Mouse (Mus musculus): ENCODE measurements around the gene Spata21. TPM values are rescaled to one million over a fixed set of nuclear protein-coding genes. Genes with fewer than 3 reads are reported as not detected.

Gene Spata21
- 0.09 and 0.46 TPM in 2 replicates for polyA plus RNA-seq (2015; fragmentation: Nextera tagmentation; extraction: Ambion mirVana)

DNA sequence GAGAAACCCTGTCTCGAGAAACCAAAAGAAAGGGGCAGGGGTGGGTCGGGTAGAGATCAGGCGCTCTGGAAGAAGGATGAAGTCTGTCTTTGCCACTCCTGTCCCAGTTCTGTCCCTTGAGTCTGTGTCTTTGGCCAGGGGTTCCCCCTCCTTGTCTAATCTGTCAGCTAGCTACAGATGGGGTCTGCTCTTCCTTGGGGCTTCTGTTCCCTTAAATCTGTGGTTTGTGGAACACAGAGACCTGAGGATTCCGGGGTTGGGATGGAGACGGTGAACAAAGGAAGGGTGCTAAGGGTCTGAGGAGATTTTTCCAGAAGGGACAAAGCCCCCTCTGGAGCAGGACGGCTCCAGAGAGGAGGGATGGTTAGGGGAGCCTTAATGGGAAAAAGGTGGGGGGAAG, at the start of gene Spata21:
Gene Spata21 (plus strand): TSS at position 301 of the 400 bp plus-strand sequence.
- Histone ChIP-seq H3K4me2 (ENCODE audit: low read length) (no peak within 1 kb of the TSS), H3K4me3 (replicated peaks; ENCODE audit: low read length) (no peak within 1 kb of the TSS), H3K36me3 (ENCODE audit: control insufficient read depth, insufficient read depth) (no peaks in the 10 kb centered on the region), H3K27me3 (replicated peaks; ENCODE audit: control insufficient read depth, insufficient read depth, low read length) (no peaks in the 10 kb centered on the region), H3K4me1 (replicated peaks; ENCODE audit: control insufficient read depth, insufficient read depth, low read length) (no peaks in the 10 kb centered on the region), H3K9ac (replicated peaks; ENCODE audit: low read depth, low read length) (no peak within 1 kb of the TSS), H3K27ac (ENCODE audit: low read length) (no peak within 1 kb of the TSS), H3K9me3 (ENCODE audit: control insufficient read depth, low read length) (no peaks in the 10 kb centered on the region)
- ATAC-seq = no peak
- 76% methylated on average over 6 of the region's 6 CpGs for WGBS

DNA sequence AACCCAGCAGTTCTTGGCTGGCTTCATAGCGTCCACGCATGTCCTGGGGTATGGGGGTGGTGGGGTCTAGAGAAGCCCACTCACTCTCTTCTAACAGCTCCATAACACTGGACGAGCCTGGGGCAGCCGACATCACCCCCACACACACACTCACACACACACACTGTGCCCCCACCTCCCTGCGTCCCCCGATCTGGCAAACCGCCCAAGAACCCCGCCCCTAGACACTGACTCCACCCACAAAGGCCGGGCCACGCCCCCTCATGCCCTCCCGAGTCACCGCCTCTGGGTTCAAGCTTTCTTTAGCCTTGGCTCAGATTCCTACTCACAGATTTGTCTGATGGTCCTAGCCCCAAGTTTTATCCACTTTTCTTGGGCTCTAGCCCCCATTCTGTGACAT, 47.0 kb upstream of the Spata21 start:
- Histone ChIP-seq H3K36me3 (ENCODE audit: control insufficient read depth, insufficient read depth) (no peaks in the 10 kb centered on the region; the same call in 1 of the 2 replicates), H3K4me3 (replicated peaks; ENCODE audit: low read length) (no peak overlapping the region), H3K27ac (ENCODE audit: low read length) (no peak overlapping the region), H3K4me1 (replicated peaks; ENCODE audit: control insufficient read depth, insufficient read depth, low read length) (0 out of 2 replicates have a peak, but pooled peaks cover 3% of the 10 kb centered on the region), H3K9me3 (ENCODE audit: control insufficient read depth, low read length) (no peaks in the 10 kb centered on the region), H3K4me2 (ENCODE audit: low read length) (no peak overlapping the region), H3K9ac (replicated peaks; ENCODE audit: low read depth, low read length) (no peak overlapping the region), H3K27me3 (replicated peaks; ENCODE audit: control insufficient read depth, insufficient read depth, low read length) (no peaks in the 10 kb centered on the region)
- WGBS = 53% methylated on average over 12 of the region's 12 CpGs
- ATAC-seq = no peak

DNA sequence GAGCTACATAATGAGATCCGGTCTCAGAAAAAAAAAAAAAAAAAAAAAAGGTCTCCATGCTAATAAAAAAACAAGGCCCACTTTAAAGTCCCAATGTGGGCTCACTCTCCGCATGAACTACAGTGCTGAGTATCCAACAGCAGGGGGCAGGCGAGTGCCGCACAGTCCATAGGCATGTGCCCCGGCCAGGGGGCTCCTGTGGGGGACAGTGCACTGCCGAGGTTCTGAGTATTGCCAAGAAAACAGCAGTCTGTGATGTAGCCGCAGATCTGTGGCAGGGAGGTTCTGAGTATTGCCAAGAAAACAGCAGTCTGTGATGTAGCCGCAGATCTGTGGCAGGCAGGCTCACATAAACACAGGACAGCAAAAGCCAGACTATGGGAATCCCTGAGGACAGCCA, 43.3 kb upstream of the Spata21 start:
- H3K9me3 ChIP-seq (ENCODE audit: control insufficient read depth, low read length) = no peaks in the 10 kb centered on the region
- H3K4me1 ChIP-seq (replicated peaks; ENCODE audit: control insufficient read depth, insufficient read depth, low read length) = peaks cover 18% of the 10 kb centered on the region
- H3K27ac ChIP-seq (ENCODE audit: low read length) = no peak overlapping the region
- peak; percentile 48; the same call in 1 of the 2 replicates for ATAC-seq
- WGBS = 10% methylated on average over 8 of the region's 8 CpGs
- H3K9ac ChIP-seq (replicated peaks; ENCODE audit: low read depth, low read length) = no peak overlapping the region
- H3K4me2 ChIP-seq (ENCODE audit: low read length) = no peak overlapping the region
- H3K36me3 ChIP-seq (ENCODE audit: control insufficient read depth, insufficient read depth) = no peaks in the 10 kb centered on the region
- no peak overlapping the region for H3K4me3 ChIP-seq (replicated peaks; ENCODE audit: low read length)
- H3K27me3 ChIP-seq (replicated peaks; ENCODE audit: control insufficient read depth, insufficient read depth, low read length) = no peaks in the 10 kb centered on the region

DNA sequence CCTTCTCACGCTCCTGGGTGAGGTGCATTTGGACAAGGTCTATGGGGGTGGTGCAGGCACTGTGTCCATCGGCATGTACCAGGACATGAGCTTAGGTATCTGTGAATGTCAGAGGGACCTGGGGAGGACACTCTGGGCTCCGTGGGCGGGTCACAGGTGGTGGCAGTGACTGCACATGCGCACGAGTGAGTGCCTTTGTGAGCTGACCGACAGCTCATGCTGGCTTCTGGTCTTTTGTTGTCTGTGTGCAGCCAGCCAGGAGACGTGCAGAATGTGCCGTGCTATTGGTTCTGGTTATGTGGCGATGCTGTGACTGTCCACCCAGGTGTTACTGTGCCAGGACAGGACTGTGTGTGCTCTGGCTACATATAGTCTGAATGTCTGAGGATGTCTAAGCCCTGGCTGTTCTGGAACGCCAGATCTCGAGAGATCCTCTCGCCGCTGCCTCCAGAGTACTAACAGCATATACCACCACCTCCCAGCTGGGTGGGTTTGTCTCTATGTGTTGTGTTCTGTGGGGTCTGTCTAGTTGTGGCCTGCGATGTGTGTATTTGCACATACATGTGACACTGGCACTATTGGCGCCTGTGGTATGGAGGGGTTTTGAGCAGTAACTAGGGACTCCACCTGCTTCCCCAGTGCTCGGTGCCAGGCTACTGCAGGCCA, 39.2 kb upstream of the Spata21 start:
- H3K9me3 ChIP-seq (ENCODE audit: control insufficient read depth, low read length) = no peaks in the 10 kb centered on the region
- 16% methylated on average over 17 of the region's 17 CpGs for WGBS
- H3K4me3 ChIP-seq (replicated peaks; ENCODE audit: low read length) = no peak overlapping the region
- H3K4me1 ChIP-seq (replicated peaks; ENCODE audit: control insufficient read depth, insufficient read depth, low read length) = peaks cover 50% of the 10 kb centered on the region
- peak overlapping the region; percentile 34 for H3K4me2 ChIP-seq (ENCODE audit: low read length)
- ATAC-seq = peak; percentile 9
- peak overlapping the region; percentile 48 for H3K9ac ChIP-seq (replicated peaks; ENCODE audit: low read depth, low read length)
- H3K27me3 ChIP-seq (replicated peaks; ENCODE audit: control insufficient read depth, insufficient read depth, low read length) = no peaks in the 10 kb centered on the region
- H3K36me3 ChIP-seq (ENCODE audit: control insufficient read depth, insufficient read depth) = no peaks in the 10 kb centered on the region
- H3K27ac ChIP-seq (ENCODE audit: low read length) = peak overlapping the region; percentile 92

DNA sequence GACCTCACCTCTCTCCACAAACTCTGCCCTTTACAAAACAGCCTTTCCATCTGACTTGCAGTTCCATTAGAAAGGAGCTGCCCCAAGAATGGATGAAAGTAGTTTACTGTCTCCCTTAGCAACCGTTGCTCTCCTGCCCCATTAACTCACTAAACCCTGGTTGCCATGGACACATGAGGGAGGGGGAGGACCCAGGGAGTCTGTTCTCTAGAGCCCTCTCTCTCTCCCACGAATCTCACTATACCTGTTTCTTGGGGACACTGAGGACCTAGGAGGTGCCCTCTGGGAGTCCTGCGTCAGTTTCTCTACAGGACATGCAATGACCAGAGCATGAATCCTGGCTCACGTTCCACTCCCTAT, 38.7 kb upstream of the Spata21 start:
- Histone ChIP-seq H3K36me3 (ENCODE audit: control insufficient read depth, insufficient read depth) (no peaks in the 10 kb centered on the region), H3K4me1 (replicated peaks; ENCODE audit: control insufficient read depth, insufficient read depth, low read length) (peaks cover 54% of the 10 kb centered on the region), H3K9me3 (ENCODE audit: control insufficient read depth, low read length) (no peaks in the 10 kb centered on the region), H3K4me3 (replicated peaks; ENCODE audit: low read length) (no peak overlapping the region), H3K27ac (ENCODE audit: low read length) (peak overlapping the region; percentile 92), H3K4me2 (ENCODE audit: low read length) (peak overlapping the region; percentile 34), H3K27me3 (replicated peaks; ENCODE audit: control insufficient read depth, insufficient read depth, low read length) (no peaks in the 10 kb centered on the region), H3K9ac (replicated peaks; ENCODE audit: low read depth, low read length) (peak overlapping the region; percentile 48)
- peak; percentile 74 for ATAC-seq
- 8% methylated on average over 4 of the region's 4 CpGs for WGBS

DNA sequence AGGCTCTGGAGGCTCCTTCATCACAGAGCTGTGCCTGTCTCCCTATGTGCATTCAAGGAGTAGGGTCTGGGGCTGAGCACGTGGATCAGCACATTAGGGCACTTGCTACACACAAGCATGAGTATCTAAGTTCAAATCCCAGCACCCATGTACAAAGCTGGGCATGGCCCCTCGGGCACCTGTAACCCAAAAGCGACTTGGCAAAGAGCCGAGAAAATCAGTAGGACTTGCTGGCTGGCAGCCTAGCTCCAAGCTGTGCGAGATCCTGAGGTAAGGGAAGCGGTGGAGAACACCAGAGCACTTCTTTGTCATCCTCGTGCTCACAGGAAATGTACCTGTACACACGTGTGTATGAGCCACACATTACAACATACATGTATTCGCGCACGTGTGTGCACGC, 35.7 kb upstream of the Spata21 start:
- H3K9ac ChIP-seq (replicated peaks; ENCODE audit: low read depth, low read length) = no peak overlapping the region
- WGBS = 50% methylated on average over 12 of the region's 12 CpGs
- peak overlapping the region; percentile 56; the same call in 1 of the 2 replicates for H3K27ac ChIP-seq (ENCODE audit: low read length)
- H3K4me3 ChIP-seq (replicated peaks; ENCODE audit: low read length) = no peak overlapping the region
- no peaks in the 10 kb centered on the region for H3K9me3 ChIP-seq (ENCODE audit: control insufficient read depth, low read length)
- H3K36me3 ChIP-seq (ENCODE audit: control insufficient read depth, insufficient read depth) = no peaks in the 10 kb centered on the region
- H3K27me3 ChIP-seq (replicated peaks; ENCODE audit: control insufficient read depth, insufficient read depth, low read length) = no peaks in the 10 kb centered on the region
- no peak for ATAC-seq
- peaks cover 51% of the 10 kb centered on the region for H3K4me1 ChIP-seq (replicated peaks; ENCODE audit: control insufficient read depth, insufficient read depth, low read length)
- no peak overlapping the region for H3K4me2 ChIP-seq (ENCODE audit: low read length)

DNA sequence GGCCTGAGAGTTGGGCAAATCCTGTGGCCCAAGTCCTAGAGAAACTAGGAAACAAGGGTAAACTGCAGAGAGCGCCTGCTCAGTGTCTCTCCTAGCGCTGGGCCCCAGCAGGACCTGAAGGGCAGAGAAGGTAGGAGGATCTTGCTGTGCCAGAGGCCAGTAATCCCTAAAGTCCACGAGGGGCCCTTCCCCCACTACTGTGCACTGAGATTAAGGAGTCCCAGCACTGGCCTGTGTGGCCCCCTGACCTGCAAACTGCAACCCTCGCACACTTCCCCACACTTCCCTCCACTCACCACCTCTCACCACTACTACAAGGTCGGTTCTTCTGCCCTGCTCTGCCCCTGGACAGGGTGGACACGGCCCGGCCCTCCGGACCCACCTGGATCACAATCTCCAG, 35.0 kb upstream of the Spata21 start:
- peak overlapping the region; percentile 66 for H3K9ac ChIP-seq (replicated peaks; ENCODE audit: low read depth, low read length)
- H3K36me3 ChIP-seq (ENCODE audit: control insufficient read depth, insufficient read depth) = no peaks in the 10 kb centered on the region
- H3K4me3 ChIP-seq (replicated peaks; ENCODE audit: low read length) = peak overlapping the region; percentile 35
- H3K4me2 ChIP-seq (ENCODE audit: low read length) = peak overlapping the region; percentile 61
- H3K27ac ChIP-seq (ENCODE audit: low read length) = peak overlapping the region; percentile 90
- no peak for ATAC-seq
- H3K27me3 ChIP-seq (replicated peaks; ENCODE audit: control insufficient read depth, insufficient read depth, low read length) = no peaks in the 10 kb centered on the region
- WGBS = 16% methylated on average over 8 of the region's 8 CpGs
- peaks cover 51% of the 10 kb centered on the region for H3K4me1 ChIP-seq (replicated peaks; ENCODE audit: control insufficient read depth, insufficient read depth, low read length)
- no peaks in the 10 kb centered on the region for H3K9me3 ChIP-seq (ENCODE audit: control insufficient read depth, low read length)

DNA sequence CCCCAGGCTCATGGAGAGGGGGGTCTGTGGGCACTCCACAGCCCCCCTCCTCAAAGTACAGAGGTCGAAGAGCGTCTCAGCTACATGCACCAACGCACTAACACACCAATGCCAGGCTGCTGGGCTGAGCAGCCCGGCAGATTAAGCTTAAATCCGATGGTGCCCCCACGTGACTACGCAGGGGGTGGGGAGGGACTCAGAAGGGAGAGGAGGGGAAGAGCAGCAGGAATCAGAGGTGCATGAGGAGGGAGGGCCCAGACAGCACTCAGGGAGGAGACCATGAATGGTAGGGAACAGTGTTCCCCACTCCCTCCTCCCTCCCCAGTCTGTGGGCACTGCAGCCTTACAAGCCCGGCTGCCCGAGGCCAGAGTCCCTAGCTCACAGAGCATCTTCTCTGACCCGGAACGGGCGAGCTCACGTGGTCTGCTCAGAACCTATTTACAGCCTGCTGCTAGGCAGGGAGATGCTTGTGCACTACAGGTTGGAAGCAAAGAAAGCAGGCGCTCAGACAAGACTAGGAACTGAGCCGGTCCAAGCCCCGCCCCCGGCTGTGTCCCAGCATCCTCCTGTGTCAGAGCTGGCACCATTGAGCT, 34.5 kb upstream of the Spata21 start:
- Histone ChIP-seq H3K4me2 (ENCODE audit: low read length) (peak overlapping the region; percentile 61), H3K9ac (replicated peaks; ENCODE audit: low read depth, low read length) (peak overlapping the region; percentile 66), H3K4me3 (replicated peaks; ENCODE audit: low read length) (peak overlapping the region; percentile 35), H3K27me3 (replicated peaks; ENCODE audit: control insufficient read depth, insufficient read depth, low read length) (no peaks in the 10 kb centered on the region), H3K9me3 (ENCODE audit: control insufficient read depth, low read length) (no peaks in the 10 kb centered on the region), H3K27ac (ENCODE audit: low read length) (peak overlapping the region; percentile 90), H3K4me1 (replicated peaks; ENCODE audit: control insufficient read depth, insufficient read depth, low read length) (peaks cover 48% of the 10 kb centered on the region), H3K36me3 (ENCODE audit: control insufficient read depth, insufficient read depth) (no peaks in the 10 kb centered on the region)
- WGBS = 6% methylated on average over 17 of the region's 17 CpGs
- peak; percentile 68 for ATAC-seq

DNA sequence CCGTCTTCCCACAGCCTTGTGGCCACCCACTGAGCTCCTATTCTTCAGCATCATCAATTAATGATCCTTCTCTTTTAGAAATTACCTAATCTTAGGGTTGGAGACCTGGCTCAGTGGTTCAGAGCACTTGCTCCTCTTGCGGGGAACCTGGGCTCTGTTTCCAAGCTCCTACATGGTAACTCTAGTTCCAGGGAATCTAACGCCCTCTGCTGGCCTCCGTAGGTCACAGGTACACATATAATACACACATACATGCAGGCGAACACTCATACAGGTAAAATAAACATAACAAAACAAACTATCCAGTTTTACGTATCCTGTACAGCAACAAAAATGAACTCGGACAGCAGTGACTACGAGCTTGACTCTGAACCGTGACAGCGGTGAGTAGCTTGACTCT, 31.2 kb upstream of the Spata21 start:
- 94% methylated on average over 10 of the region's 10 CpGs for WGBS
- H3K9me3 ChIP-seq (ENCODE audit: control insufficient read depth, low read length) = no peaks in the 10 kb centered on the region
- H3K4me2 ChIP-seq (ENCODE audit: low read length) = no peak overlapping the region
- H3K27me3 ChIP-seq (replicated peaks; ENCODE audit: control insufficient read depth, insufficient read depth, low read length) = no peaks in the 10 kb centered on the region
- no peak overlapping the region for H3K27ac ChIP-seq (ENCODE audit: low read length)
- H3K9ac ChIP-seq (replicated peaks; ENCODE audit: low read depth, low read length) = no peak overlapping the region
- peaks cover 35% of the 10 kb centered on the region for H3K4me1 ChIP-seq (replicated peaks; ENCODE audit: control insufficient read depth, insufficient read depth, low read length)
- no peaks in the 10 kb centered on the region for H3K36me3 ChIP-seq (ENCODE audit: control insufficient read depth, insufficient read depth)
- no peak for ATAC-seq
- H3K4me3 ChIP-seq (replicated peaks; ENCODE audit: low read length) = no peak overlapping the region
